Mouse (Mus musculus): ENCODE measurements around the gene Gm49425.
A peak's percentile ranks its signal among the peaks of the same experiment; 100 is the strongest.

Gm49425 gene

DNA sequence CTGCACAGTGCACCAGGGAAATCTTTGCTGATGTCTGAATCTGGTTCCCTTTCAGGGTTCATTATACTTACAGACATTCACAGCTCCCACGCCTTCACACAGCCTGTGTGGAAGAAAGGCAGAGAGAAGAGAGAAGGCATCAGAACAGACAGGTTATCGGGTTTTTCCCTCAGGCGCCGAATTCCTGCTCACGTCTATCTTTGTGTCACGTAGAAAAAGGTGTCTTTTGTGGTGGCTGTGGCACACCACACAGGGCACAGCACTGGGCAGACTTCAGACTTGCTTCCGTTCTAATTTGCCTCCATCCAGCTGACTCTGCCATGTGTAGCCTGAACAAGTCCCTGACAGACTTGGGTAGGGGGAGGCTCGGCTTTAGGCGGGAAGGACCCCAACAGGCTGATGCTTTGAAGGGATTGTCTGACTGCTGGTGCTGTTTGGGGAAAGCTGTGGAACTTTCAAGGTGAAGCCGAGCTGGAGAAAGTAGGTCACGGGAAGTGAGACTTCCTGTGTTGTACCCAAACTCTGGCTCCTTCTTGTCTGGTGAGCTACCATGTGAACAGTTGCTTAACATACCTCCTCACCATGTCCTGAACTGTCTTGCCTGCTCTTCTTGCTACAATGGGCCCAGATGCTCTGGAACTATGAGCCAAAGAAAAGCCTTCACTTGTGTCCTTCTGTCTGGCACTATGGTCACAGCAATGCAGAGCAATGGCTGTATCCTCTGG is 31.0 kb downstream of the Gm49425 start:
- DNase-seq, result no peak

GRCm38 (mm10) chr15:101484939-101485338 is 32.1 kb downstream of the Gm49425 start:
- DNase-seq, result no peak

- DNase-seq, result no peak
Observed at GRCm38 (mm10) chr15:101483646-101484045, 33.4 kb downstream of the Gm49425 start.

DNA sequence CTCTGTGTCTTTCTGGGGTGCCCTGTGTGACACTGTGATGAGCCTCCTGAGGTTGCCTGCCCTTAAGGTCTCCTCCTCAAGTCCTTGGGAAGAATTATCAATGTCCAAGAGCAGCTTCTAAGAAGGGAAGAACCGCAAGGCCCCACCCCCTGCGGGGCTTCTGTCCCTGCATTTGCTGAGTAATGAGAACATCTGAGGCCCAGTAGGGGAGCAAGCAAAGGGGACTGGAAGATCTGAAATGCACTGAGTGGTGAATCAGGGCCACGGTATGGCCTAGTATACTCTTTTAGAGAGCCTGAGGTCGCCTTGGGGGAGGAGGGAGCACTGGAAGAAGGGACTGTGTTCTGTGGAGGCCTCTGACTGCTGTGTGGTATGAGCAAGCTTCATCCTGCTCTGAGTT is 35.0 kb downstream of the Gm49425 start:
- no peak for DNase-seq

DNA sequence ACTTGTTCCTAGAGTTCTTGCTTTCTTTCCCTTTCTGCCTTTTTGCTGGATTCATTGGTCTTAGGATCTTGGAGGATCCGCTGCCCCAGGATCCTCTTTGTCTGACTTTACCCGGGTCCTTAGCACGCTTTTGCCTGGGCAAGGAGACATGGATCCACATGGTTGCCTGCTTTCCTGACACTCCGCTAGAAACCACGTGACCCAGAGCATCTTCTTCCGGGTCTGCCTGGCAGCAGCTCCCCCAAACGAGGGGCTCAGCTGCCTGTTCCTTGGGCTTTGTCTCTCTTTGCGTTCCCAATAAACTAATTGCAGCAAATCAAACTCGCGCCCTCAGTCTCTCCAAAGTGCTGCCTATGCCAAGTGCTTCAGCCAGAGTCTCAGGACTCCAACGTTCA is 37.4 kb downstream of the Gm49425 start:
- DNase-seq, result peak in 1 of 2 experiments; percentile 13

DNA sequence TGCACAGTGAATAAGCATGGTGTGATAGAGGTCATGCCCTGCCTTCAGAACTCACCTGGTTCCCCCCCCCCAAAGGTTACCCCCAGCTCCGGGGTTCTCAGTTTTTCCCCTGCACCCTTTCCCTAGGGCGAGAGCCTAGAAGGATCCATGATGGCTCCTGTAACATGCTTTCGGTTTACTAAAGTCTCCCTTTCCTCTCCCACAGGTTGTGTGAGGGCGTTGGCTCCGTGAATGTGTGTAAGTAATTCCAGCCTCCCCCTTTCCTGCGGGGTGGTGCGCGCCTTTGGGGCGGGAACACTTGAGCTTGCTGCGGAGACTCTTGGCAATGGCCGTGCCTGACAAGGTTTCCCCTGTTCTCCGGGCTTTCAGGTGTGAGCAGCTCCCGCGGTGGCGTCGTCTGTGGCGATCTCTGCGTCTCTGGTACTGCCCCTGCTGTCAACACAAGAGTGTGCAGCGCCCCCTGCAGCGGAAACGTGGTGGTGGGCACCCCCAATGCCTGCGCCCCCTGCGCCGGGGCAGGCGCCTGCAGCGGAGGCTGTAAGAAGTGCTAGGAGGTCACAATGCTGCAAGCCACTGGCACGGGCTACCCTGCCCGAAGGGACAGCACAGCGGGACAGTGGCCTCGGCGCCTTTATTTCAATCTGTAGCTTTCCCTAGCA is 37.9 kb downstream of the Gm49425 start:
- DNase-seq, result peak; percentile 65 to 76

DNA sequence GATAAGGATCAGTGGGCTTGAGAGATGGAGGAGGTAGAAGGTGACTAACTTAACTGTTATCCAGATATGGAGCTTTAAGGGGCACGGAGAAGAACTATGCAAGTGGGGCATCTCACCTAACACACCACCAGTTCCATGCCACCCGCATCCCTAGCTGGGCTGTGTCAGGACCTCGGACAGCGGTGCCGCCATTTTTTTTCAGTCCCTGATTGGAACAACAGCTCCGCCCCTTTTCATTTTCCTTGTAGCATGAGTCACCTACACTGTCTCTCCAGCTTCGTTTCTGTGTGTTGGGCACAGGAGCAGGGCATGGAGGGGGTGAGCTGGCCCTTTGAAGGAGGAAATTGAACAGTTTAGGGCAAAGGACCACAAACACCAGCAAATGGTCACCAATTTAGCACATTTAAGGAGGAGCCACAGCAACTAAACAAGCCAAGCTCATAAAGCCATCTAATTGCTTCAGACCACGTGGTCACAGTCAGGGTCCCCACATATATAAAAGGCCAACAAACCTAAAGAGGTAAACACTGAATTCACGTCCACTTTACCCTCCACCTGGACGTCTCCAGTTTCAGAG is 44.0 kb downstream of the Gm49425 start, which contains the start of gene Krt86:
Gene Krt86 (plus strand): TSS at position 527 of the 577 bp plus-strand sequence.
- DNase-seq, result no peak

- DNase-seq, result no peak
Observed at GRCm38 (mm10) chr15:101469093-101469492, 48.0 kb downstream of the Gm49425 start.
